Mouse (Mus musculus) forebrain, postnatal 0 days (tissue): ENCODE measurements at regions not wholly inside any gene's neighbourhood (a gene's known extent, or its start where the extent isn't known, plus 50 kb on each side); places are given as distances from the start of the nearest gene placed in this dataset.
A peak's percentile ranks its signal among the peaks of the same experiment; 100 is the strongest.

Experiments
- ATAC-seq: fragments of 200-750 bp; cut with Nextera tagmentation; 2 replicates; pipeline ENCODE4 v1.8.0; 2017; ENCODE audit warnings: mild to moderate bottlenecking, moderate library complexity
- DNase-seq: peaks from one replicate; pipeline ENCODE4 v3.0.0-alpha.2; 2015
- H3K27ac ChIP-seq: fragments of 300-500 bp; sonication (generic); 2 replicates; pipeline ENCODE4 v1.5.1; 2014; ENCODE audit warnings: low read depth, mild to moderate bottlenecking, antibody characterized with exemption, low read length, moderate library complexity, mixed read lengths
- H3K27me3 ChIP-seq: fragments of 300-500 bp; sonication (generic); 2 replicates; pipeline ENCODE4 v1.6.1; 2014; ENCODE audit warnings: mild to moderate bottlenecking, low read length, mixed read lengths; ENCODE audit not compliant: insufficient read depth
- H3K36me3 ChIP-seq: fragments of 300-500 bp; sonication (generic); 2 replicates; pipeline ENCODE4 v1.6.1; 2014; ENCODE audit warnings: mild to moderate bottlenecking, moderate library complexity; ENCODE audit not compliant: insufficient read depth
- H3K4me1 ChIP-seq: fragments of 300-500 bp; sonication (generic); 2 replicates; pipeline ENCODE4 v1.6.1; 2014; ENCODE audit warnings: antibody characterized with exemption; ENCODE audit not compliant: insufficient read depth
- H3K4me2 ChIP-seq: fragments of 300-500 bp; sonication (generic); 2 replicates; pipeline ENCODE4 v1.6.1; 2014; ENCODE audit warnings: low read depth, mild to moderate bottlenecking, moderate library complexity
- H3K4me3 ChIP-seq: fragments of 300-500 bp; sonication (generic); 2 replicates; pipeline ENCODE4 v1.5.1; 2014; ENCODE audit warnings: low read depth, low read length, mixed read lengths
- H3K9ac ChIP-seq: fragments of 300-500 bp; sonication (generic); 2 replicates; pipeline ENCODE4 v1.6.1; 2014; ENCODE audit warnings: mild to moderate bottlenecking
- H3K9me3 ChIP-seq: fragments of 300-500 bp; sonication (generic); 2 replicates; pipeline ENCODE4 v1.6.1; 2016; ENCODE audit warnings: low read length
- CTCF ChIP-seq: sonication (generic); IDR thresholded peaks from 2 replicates; pipeline ENCODE4 v1.5.1; 2016; ENCODE audit warnings: antibody characterized with exemption, control low read depth, low read depth
- WGBS: fragments of 180-500 bp; shearing (Covaris S2); extraction: QIAGEN DNeasy Blood & Tissue Kit; methylation state at CpG from one replicate; pipeline ENCODE4 v1.1.7; 2014; 5-methylcytosine and 5-hydroxymethylcytosine counted together

- H3K27ac ChIP-seq = no peak overlapping the region
- no peaks in the 10 kb centered on the region for H3K27me3 ChIP-seq
- no peak overlapping the region for H3K9ac ChIP-seq
- DNase-seq (no peak), ATAC-seq (no peak)
- H3K4me3 ChIP-seq = no peak overlapping the region
- no peaks in the 10 kb centered on the region for H3K4me1 ChIP-seq
- TF ChIP-seq CTCF = no peak
- WGBS = 83% methylated on average over 2 of the region's 2 CpGs
- no peaks in the 10 kb centered on the region for H3K36me3 ChIP-seq
- H3K4me2 ChIP-seq = no peak overlapping the region
- no peaks in the 10 kb centered on the region for H3K9me3 ChIP-seq
Observed at GRCm38 (mm10) chr7:64081019-64081418, 72.6 kb upstream of the Trpm1 start.

GRCm38 (mm10) chr7:64079301-64079700, 74.3 kb upstream of the Trpm1 start:
- H3K36me3 ChIP-seq = no peaks in the 10 kb centered on the region
- H3K9me3 ChIP-seq = no peaks in the 10 kb centered on the region
- ATAC-seq (no peak), DNase-seq (no peak)
- H3K27ac ChIP-seq = no peak overlapping the region
- WGBS = 88% methylated on average over 3 of the region's 3 CpGs
- H3K4me3 ChIP-seq = no peak overlapping the region
- TF ChIP-seq CTCF = no peak
- no peaks in the 10 kb centered on the region for H3K4me1 ChIP-seq
- H3K4me2 ChIP-seq = no peak overlapping the region
- H3K27me3 ChIP-seq = no peaks in the 10 kb centered on the region
- H3K9ac ChIP-seq = no peak overlapping the region

DNA sequence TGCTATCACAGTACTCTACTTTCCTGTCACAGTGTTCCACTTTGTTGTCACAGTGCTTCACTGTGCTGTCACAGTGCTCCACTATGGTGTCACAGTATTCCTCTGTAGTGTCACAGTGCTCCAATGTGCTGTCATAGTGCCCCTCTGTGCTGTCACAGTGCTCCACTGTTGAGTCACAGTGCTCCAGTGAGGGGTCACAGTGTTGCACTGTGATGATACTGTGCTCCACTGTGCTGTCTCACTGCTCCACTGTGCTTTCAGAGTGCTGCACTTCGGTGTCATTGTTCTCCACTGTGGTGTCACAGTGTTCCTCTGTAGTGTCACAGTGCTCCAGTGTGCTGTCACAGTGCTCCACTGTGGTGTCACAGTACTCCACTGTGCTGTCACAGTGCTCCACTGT, 75.0 kb upstream of the Trpm1 start:
- no peaks in the 10 kb centered on the region for H3K9me3 ChIP-seq
- DNase-seq (no peak), ATAC-seq (no peak)
- H3K27ac ChIP-seq = no peak overlapping the region
- no peaks in the 10 kb centered on the region for H3K36me3 ChIP-seq
- no peak overlapping the region for H3K4me3 ChIP-seq
- TF ChIP-seq CTCF = no peak
- no peak overlapping the region for H3K4me2 ChIP-seq
- H3K27me3 ChIP-seq = no peaks in the 10 kb centered on the region
- WGBS = 78% methylated on average over 1 of the region's 1 CpGs
- no peak overlapping the region for H3K9ac ChIP-seq
- no peaks in the 10 kb centered on the region for H3K4me1 ChIP-seq

GRCm38 (mm10) chr7:64077526-64077925, 76.1 kb upstream of the Trpm1 start:
- Histone ChIP-seq H3K27ac (no peak overlapping the region), H3K4me1 (no peaks in the 10 kb centered on the region), H3K27me3 (no peaks in the 10 kb centered on the region), H3K9ac (no peak overlapping the region), H3K36me3 (no peaks in the 10 kb centered on the region), H3K4me2 (no peak overlapping the region), H3K4me3 (no peak overlapping the region), H3K9me3 (no peaks in the 10 kb centered on the region)
- TF ChIP-seq CTCF = peak; percentile 25; the same call in 1 of the 2 replicates
- DNase-seq (no peak), ATAC-seq (peak; percentile 40; the same call in 1 of the 2 replicates)
- WGBS = 68% methylated on average over 4 of the region's 4 CpGs

GRCm38 (mm10) chr7:64076764-64077360, 76.8 kb upstream of the Trpm1 start:
- TF ChIP-seq CTCF = no peak
- ATAC-seq (no peak), DNase-seq (no peak)
- no peak overlapping the region for H3K4me2 ChIP-seq
- 89% methylated on average over 4 of the region's 4 CpGs for WGBS
- H3K36me3 ChIP-seq = no peaks in the 10 kb centered on the region
- no peaks in the 10 kb centered on the region for H3K9me3 ChIP-seq
- no peak overlapping the region for H3K4me3 ChIP-seq
- no peaks in the 10 kb centered on the region for H3K27me3 ChIP-seq
- no peaks in the 10 kb centered on the region for H3K4me1 ChIP-seq
- H3K27ac ChIP-seq = no peak overlapping the region
- no peak overlapping the region for H3K9ac ChIP-seq

DNA sequence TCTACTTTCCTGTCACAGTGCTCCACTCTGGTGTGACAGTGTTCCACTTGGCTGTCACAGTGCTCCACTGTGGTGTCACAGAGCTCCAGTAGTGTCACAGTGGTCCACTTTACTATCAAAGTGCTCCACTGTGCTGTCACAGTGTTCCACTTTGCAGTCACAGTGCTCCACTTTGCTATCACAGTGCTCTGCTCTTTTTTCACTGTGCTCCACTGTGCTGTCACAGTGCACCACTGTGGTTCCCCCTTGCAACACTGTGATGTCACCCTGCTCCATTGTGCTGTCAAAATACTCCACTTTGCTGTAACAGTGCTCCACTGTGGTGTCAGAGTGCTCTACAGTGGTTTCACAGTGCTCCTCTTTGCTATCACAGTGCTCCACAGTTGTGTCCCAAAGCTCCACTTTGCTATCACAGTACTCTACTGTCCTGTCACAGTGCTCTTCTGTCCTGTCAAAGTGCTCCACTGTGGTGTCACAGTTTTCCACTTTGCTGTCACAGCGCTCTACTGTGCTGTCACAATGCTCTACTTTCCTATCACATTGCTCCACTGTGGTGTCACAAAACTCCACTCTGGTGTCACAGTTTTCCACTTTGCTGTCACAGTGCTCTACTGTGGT, 77.8 kb upstream of the Trpm1 start:
- H3K36me3 ChIP-seq = no peaks in the 10 kb centered on the region
- no peak overlapping the region for H3K9ac ChIP-seq
- H3K4me1 ChIP-seq = no peaks in the 10 kb centered on the region
- no peak for TF ChIP-seq CTCF
- no peaks in the 10 kb centered on the region for H3K27me3 ChIP-seq
- no peak overlapping the region for H3K27ac ChIP-seq
- WGBS = 100% methylated on average over 1 of the region's 1 CpGs
- H3K4me3 ChIP-seq = no peak overlapping the region
- H3K4me2 ChIP-seq = no peak overlapping the region
- DNase-seq (no peak), ATAC-seq (no peak)
- no peaks in the 10 kb centered on the region for H3K9me3 ChIP-seq

DNA sequence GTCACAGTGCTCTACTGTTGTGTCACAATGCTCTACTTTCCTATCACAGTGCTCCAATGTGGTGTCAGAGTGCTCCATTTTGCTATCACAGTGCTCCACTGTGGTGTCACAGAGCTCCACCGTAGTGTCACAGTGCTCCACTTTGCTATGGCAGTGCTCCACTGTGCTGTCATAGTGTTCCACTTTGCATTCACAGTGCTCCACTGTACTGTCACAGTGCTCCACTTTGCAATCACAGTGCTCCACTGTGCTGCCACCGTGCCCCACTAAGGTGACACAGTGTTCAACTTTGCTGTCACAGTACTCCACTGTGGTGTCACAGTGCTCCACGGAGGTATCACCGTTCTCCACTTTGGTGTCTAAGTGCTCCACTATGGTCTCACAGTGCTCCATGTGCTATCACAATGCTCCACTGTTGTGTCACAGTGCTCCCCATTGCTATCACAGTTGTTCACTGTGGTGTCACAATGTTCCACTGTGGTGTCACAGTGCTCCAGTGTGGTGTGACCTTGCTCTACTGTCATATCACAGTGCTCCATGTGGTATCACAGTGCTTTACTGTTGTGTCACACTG, 78.9 kb upstream of the Trpm1 start:
- no peak for TF ChIP-seq CTCF
- no peaks in the 10 kb centered on the region for H3K36me3 ChIP-seq
- no peak overlapping the region for H3K4me3 ChIP-seq
- DNase-seq = no peak
- no peaks in the 10 kb centered on the region for H3K9me3 ChIP-seq
- H3K27me3 ChIP-seq = no peaks in the 10 kb centered on the region
- H3K9ac ChIP-seq = no peak overlapping the region
- no peak overlapping the region for H3K27ac ChIP-seq
- H3K4me2 ChIP-seq = no peak overlapping the region
- ATAC-seq = no peak
- H3K4me1 ChIP-seq = no peaks in the 10 kb centered on the region
- WGBS = 94% methylated on average over 4 of the region's 4 CpGs
